Mouse (Mus musculus) brain, embryonic 14.5 days (tissue): Measurements from ENCODE around the gene Ndufa8.

Experiments
- CTCF ChIP-seq: fragments of 200-500 bp; IDR thresholded peaks from 2 replicates; pipeline ENCODE4 v1.5.1; 2012; ENCODE audit warnings: inconsistent platforms, mild to moderate bottlenecking, moderate library complexity, borderline replicate concordance; ENCODE audit not compliant: insufficient read depth, insufficient read length; ENCODE audit errors: extremely low read depth
- POLR2A ChIP-seq: fragments of 200-500 bp; IDR thresholded peaks from 2 replicates; pipeline ENCODE4 v1.6.1; 2012; ENCODE audit warnings: mild to moderate bottlenecking, inconsistent platforms, borderline replicate concordance; ENCODE audit not compliant: poor library complexity, insufficient read depth, insufficient read length, severe bottlenecking; ENCODE audit errors: extremely low read depth

- TF ChIP-seq CTCF (no peak), POLR2A (no peak)
Measured at GRCm38 (mm10) chr2:35996753-35997152, 52.5 kb downstream of the Ndufa8 start.
